7 mouse cellular contexts compared by ENCODE assay signal in genomic region chr11:101083083-101083697, GRCm38 (mm10). TPM values are rescaled to one million over a fixed set of nuclear protein-coding genes. Genes with fewer than 3 reads are reported as not detected.
DNase-seq lines count a peak whose midpoint lies in the region; ATAC-seq and TF ChIP-seq lines count a peak whose summit lies in the region.

No protein-coding gene starts in this region.

- no peak overlapping the region; the same call in 1 of the 2 replicates for H3K27ac ChIP-seq in thymus, adult 2 months (ENCODE audit: control insufficient read depth, insufficient read depth, low read length)
- H3K27ac ChIP-seq in forebrain, embryonic 13.5 days: peak overlapping the region; percentile 86
- peak overlapping the region; percentile 91 for H3K27ac ChIP-seq in kidney, embryonic 16.5 days (ENCODE audit: low read length)
- H3K27ac ChIP-seq in midbrain, embryonic 13.5 days: peak overlapping the region; percentile 90

- H3K9ac ChIP-seq in forebrain, embryonic 13.5 days: peak overlapping the region; percentile 84
- peak overlapping the region; percentile 95 for H3K9ac ChIP-seq in kidney, embryonic 16.5 days (replicated peaks; ENCODE audit: low read length)
- peak overlapping the region; percentile 93 for H3K9ac ChIP-seq in midbrain, embryonic 13.5 days (replicated peaks)

- peak overlapping the region; percentile 89 for H3K4me3 ChIP-seq in thymus, adult 2 months (ENCODE audit: control insufficient read depth, insufficient read depth, low read length)
- peak overlapping the region; percentile 69 for H3K4me3 ChIP-seq in forebrain, embryonic 13.5 days
- H3K4me3 ChIP-seq in kidney, embryonic 16.5 days (ENCODE audit: low read length): peak overlapping the region; percentile 90
- H3K4me3 ChIP-seq in midbrain, embryonic 13.5 days (replicated peaks): peak overlapping the region; percentile 87

- DNase-seq in thymus, adult 2 months: no peak
- no peak for DNase-seq in thymus, postnatal 14 days
- DNase-seq in right cerebral cortex, postnatal 25 days: no peak
- DNase-seq in spleen, adult 12 weeks (ENCODE audit: low spot score): no peak

- H3K4me2 ChIP-seq in forebrain, embryonic 13.5 days: peak overlapping the region; percentile 99
- H3K4me2 ChIP-seq in kidney, embryonic 16.5 days (replicated peaks; ENCODE audit: low read depth, low read length): peak overlapping the region; percentile 89
- H3K4me2 ChIP-seq in midbrain, embryonic 13.5 days (replicated peaks): peak overlapping the region; percentile 93

- peak; percentile 14; the same call in 1 of the 2 replicates for ATAC-seq in forebrain, embryonic 13.5 days
- no peak for ATAC-seq in kidney, embryonic 16.5 days (ENCODE audit: low FRiP score, low TSS enrichment)
- peak; percentile 40 for ATAC-seq in midbrain, embryonic 13.5 days

- peaks cover 5% of the 10 kb centered on the region; the same call in 1 of the 2 replicates for H3K27me3 ChIP-seq in thymus, adult 2 months (ENCODE audit: control insufficient read depth, insufficient read depth, low read length)
- peaks cover 33% of the 10 kb centered on the region for H3K27me3 ChIP-seq in forebrain, embryonic 13.5 days
- H3K27me3 ChIP-seq in kidney, embryonic 16.5 days (ENCODE audit: insufficient read depth, low read length): peaks cover 33% of the 10 kb centered on the region
- H3K27me3 ChIP-seq in midbrain, embryonic 13.5 days: peaks cover 33% of the 10 kb centered on the region

- no peak for TF ChIP-seq CTCF in thymus, adult 2 months (IDR thresholded peaks at IDR 0.05; ENCODE audit: borderline replicate concordance, control insufficient read depth, extremely low read depth, insufficient read depth, low read length, poor library complexity)

- H3K9me3 ChIP-seq in forebrain, embryonic 13.5 days (replicated peaks): no peaks in the 10 kb centered on the region
- no peaks in the 10 kb centered on the region for H3K9me3 ChIP-seq in kidney, embryonic 16.5 days (ENCODE audit: low read length)
- H3K9me3 ChIP-seq in midbrain, embryonic 13.5 days: no peaks in the 10 kb centered on the region

- WGBS in thymus, adult 2 months: 44% methylated on average over 19 of the region's 19 CpGs
- WGBS in forebrain, embryonic 13.5 days: 35% methylated on average over 19 of the region's 19 CpGs
- 24% methylated on average over 19 of the region's 19 CpGs for WGBS in kidney, embryonic 16.5 days
- WGBS in midbrain, embryonic 13.5 days: 39% methylated on average over 19 of the region's 19 CpGs

- H3K4me1 ChIP-seq in thymus, adult 2 months (replicated peaks; ENCODE audit: control insufficient read depth, insufficient read depth, low read length): peaks cover 39% of the 10 kb centered on the region
- peaks cover 45% of the 10 kb centered on the region for H3K4me1 ChIP-seq in forebrain, embryonic 13.5 days
- H3K4me1 ChIP-seq in kidney, embryonic 16.5 days (ENCODE audit: insufficient read depth, low read length): peaks cover 35% of the 10 kb centered on the region
- peaks cover 50% of the 10 kb centered on the region for H3K4me1 ChIP-seq in midbrain, embryonic 13.5 days (replicated peaks)

- no peak for TF ChIP-seq POLR2A in thymus, adult 2 months (IDR thresholded peaks at IDR 0.05; ENCODE audit: control insufficient read depth, extremely low read depth, insufficient read depth, low read length, poor library complexity)

- no peaks in the 10 kb centered on the region for H3K36me3 ChIP-seq in thymus, adult 2 months (ENCODE audit: control insufficient read depth, insufficient read depth, low read length)
- H3K36me3 ChIP-seq in forebrain, embryonic 13.5 days (ENCODE audit: poor library complexity, severe bottlenecking): peaks cover 14% of the 10 kb centered on the region; the same call in 1 of the 2 replicates
- peaks cover 4% of the 10 kb centered on the region; the same call in 1 of the 2 replicates for H3K36me3 ChIP-seq in kidney, embryonic 16.5 days (ENCODE audit: insufficient read depth, low read length)
- H3K36me3 ChIP-seq in midbrain, embryonic 13.5 days: peaks cover 10% of the 10 kb centered on the region; the same call in 1 of the 2 replicates

RNA-seq across cellular contexts. Expression of gene Coasy, which starts 0.8 kb away (rescaled TPM):
- polyA plus RNA-seq in thymus, adult 2 months (2012; rRNA removed): 68.5 and 74.2 TPM in 2 replicates
- 45.8 and 48.2 TPM in 2 replicates for polyA plus RNA-seq in forebrain, embryonic 13.5 days (2015; fragmentation: Nextera tagmentation; extraction: Ambion mirVana)
- polyA plus RNA-seq in kidney, embryonic 16.5 days (2015; fragmentation: Nextera tagmentation; extraction: Ambion mirVana): 54.3 and 57.9 TPM in 2 replicates
- 47.1 and 52.8 TPM in 2 replicates for polyA plus RNA-seq in midbrain, embryonic 13.5 days (2015; fragmentation: Nextera tagmentation; extraction: Ambion mirVana)

RNA-seq across cellular contexts. Expression of gene Mlx, which starts 3.9 kb away (rescaled TPM):
- polyA plus RNA-seq in thymus, adult 2 months (2012; rRNA removed): 79.1 and 110 TPM in 2 replicates
- 71.1 and 81.2 TPM in 2 replicates for polyA plus RNA-seq in forebrain, embryonic 13.5 days (2015; fragmentation: Nextera tagmentation; extraction: Ambion mirVana)
- 51.9 and 58.9 TPM in 2 replicates for polyA plus RNA-seq in kidney, embryonic 16.5 days (2015; fragmentation: Nextera tagmentation; extraction: Ambion mirVana)
- 85.9 and 90.9 TPM in 2 replicates for polyA plus RNA-seq in midbrain, embryonic 13.5 days (2015; fragmentation: Nextera tagmentation; extraction: Ambion mirVana)

RNA-seq across cellular contexts. Expression of gene Hsd17b1, which starts 5.0 kb away (rescaled TPM):
- polyA plus RNA-seq in thymus, adult 2 months (2012; rRNA removed): 0.40 and 0.93 TPM in 2 replicates
- polyA plus RNA-seq in forebrain, embryonic 13.5 days (2015; fragmentation: Nextera tagmentation; extraction: Ambion mirVana): not detected in 2 replicates
- 0.77 TPM in 1 of 2 replicates, not detected in the other for polyA plus RNA-seq in kidney, embryonic 16.5 days (2015; fragmentation: Nextera tagmentation; extraction: Ambion mirVana)
- 0.24 TPM in 1 of 2 replicates, not detected in the other for polyA plus RNA-seq in midbrain, embryonic 13.5 days (2015; fragmentation: Nextera tagmentation; extraction: Ambion mirVana)

RNA-seq across cellular contexts. Expression of gene Psmc3ip, which starts 12.0 kb away (rescaled TPM):
- polyA plus RNA-seq in thymus, adult 2 months (2012; rRNA removed): 6.0 and 6.1 TPM in 2 replicates
- polyA plus RNA-seq in forebrain, embryonic 13.5 days (2015; fragmentation: Nextera tagmentation; extraction: Ambion mirVana): 63.3 and 64.1 TPM in 2 replicates
- polyA plus RNA-seq in kidney, embryonic 16.5 days (2015; fragmentation: Nextera tagmentation; extraction: Ambion mirVana): 40.0 and 40.1 TPM in 2 replicates
- polyA plus RNA-seq in midbrain, embryonic 13.5 days (2015; fragmentation: Nextera tagmentation; extraction: Ambion mirVana): 27.9 and 30.8 TPM in 2 replicates

RNA-seq across cellular contexts. Expression of gene Naglu, which starts 13.4 kb away (rescaled TPM):
- 24.3 and 25.2 TPM in 2 replicates for polyA plus RNA-seq in thymus, adult 2 months (2012; rRNA removed)
- 4.8 and 6.5 TPM in 2 replicates for polyA plus RNA-seq in forebrain, embryonic 13.5 days (2015; fragmentation: Nextera tagmentation; extraction: Ambion mirVana)
- 18.6 and 23.0 TPM in 2 replicates for polyA plus RNA-seq in kidney, embryonic 16.5 days (2015; fragmentation: Nextera tagmentation; extraction: Ambion mirVana)
- polyA plus RNA-seq in midbrain, embryonic 13.5 days (2015; fragmentation: Nextera tagmentation; extraction: Ambion mirVana): 9.7 and 9.9 TPM in 2 replicates
